Mouse (Mus musculus): Measurements from ENCODE around the gene Rps17. TPM values are rescaled to one million over a fixed set of nuclear protein-coding genes. Genes with fewer than 3 reads are reported as not detected.

The Rps17 gene
- polyA plus RNA-seq, 1 experiment from 2014 or later: 842 TPM

DNA sequence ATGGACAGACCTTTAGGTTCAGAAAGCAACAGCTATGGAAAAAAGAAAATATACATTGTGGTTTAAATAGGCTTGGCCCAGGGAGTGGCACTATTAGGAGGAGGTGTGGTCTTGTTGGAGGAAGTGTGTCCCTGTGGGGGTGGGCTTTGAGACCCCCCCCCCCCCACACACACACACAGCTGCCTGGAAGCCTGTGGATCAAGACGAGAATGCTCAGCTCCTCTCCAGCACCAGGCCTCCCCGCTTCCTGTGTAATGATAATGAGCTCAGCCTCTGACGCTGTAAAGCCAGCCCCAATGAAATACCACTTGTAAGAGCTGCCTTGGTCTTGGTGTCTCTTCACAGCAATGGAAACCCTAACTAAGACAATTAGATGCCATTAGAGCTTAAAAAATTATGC, 14.3 kb downstream of the Rps17 start:
- ATAC-seq (replicated peaks; ENCODE audit: insufficient number of reproducible peaks, insufficient read depth, low FRiP score, low read depth): no peak
- Histone ChIP-seq H3K4me3 (no peak overlapping the region), H3K27ac (0 out of 2 replicates have a peak overlapping the region, but pooled peaks have one; percentile 24), H3K9ac (no peak overlapping the region), H3K9me3 (replicated peaks) (no peaks in the 10 kb centered on the region), H3K4me2 (no peak overlapping the region), H3K36me3 (peaks cover 14% of the 10 kb centered on the region; the same call in 1 of the 2 replicates), H3K27me3 (no peaks in the 10 kb centered on the region), H3K4me1 (replicated peaks) (peaks cover 3% of the 10 kb centered on the region; the same call in 1 of the 2 replicates)
- 26% methylated on average over 3 of the region's 3 CpGs for WGBS

DNA sequence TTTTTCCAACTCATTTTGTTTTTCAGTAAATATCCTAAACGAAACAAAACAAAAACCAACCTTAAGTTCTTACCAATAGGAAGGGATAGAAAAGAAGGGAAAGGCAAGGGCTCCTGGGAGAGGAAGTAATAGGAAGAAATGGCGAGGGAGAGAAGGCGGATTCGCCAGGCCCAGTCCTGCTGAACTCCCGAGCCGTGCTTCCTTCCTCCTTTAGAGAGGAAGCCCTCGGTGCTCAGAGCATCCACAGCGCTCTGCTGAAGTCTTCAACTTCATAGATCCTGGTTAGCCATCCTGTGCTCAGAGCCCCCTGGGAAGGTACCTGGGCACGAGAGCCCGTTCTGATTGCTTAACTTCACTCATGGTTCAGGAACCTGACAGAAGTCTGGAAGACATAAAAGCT, 17.4 kb downstream of the Rps17 start:
- no peak overlapping the region for H3K4me2 ChIP-seq
- no peaks in the 10 kb centered on the region for H3K9me3 ChIP-seq (replicated peaks)
- H3K4me1 ChIP-seq (replicated peaks): peaks cover 3% of the 10 kb centered on the region; the same call in 1 of the 2 replicates
- 78% methylated on average over 10 of the region's 10 CpGs for WGBS
- H3K9ac ChIP-seq: no peak overlapping the region
- H3K27ac ChIP-seq: no peak overlapping the region
- no peaks in the 10 kb centered on the region for H3K27me3 ChIP-seq
- no peak overlapping the region for H3K4me3 ChIP-seq
- peaks cover 7% of the 10 kb centered on the region; the same call in 1 of the 2 replicates for H3K36me3 ChIP-seq
- no peak for ATAC-seq (replicated peaks; ENCODE audit: insufficient number of reproducible peaks, insufficient read depth, low FRiP score, low read depth)

DNA sequence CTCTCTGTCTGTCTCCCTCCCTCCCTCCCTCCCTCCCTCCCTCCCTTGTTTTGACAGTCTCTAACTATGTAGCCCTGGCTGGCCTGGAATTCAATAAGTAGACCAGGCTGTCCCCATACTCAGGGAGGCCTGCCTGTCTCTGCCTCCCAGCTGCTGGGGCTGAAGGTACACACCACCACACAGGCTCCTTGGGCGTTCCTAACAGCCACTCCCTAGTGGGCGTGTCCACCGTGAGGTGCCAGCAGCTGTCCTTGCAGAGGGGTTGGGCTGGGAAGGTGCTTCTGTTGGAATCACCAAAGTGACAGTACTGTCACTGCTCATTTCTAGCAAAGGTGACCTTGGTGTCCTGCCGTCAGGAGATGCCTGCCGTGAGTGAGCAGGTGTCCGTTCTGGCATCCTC, 18.2 kb downstream of the Rps17 start:
- peaks cover 3% of the 10 kb centered on the region; the same call in 1 of the 2 replicates for H3K4me1 ChIP-seq (replicated peaks)
- H3K27me3 ChIP-seq: no peaks in the 10 kb centered on the region
- no peak overlapping the region for H3K9ac ChIP-seq
- H3K4me3 ChIP-seq: no peak overlapping the region
- no peaks in the 10 kb centered on the region for H3K9me3 ChIP-seq (replicated peaks)
- ATAC-seq (replicated peaks; ENCODE audit: insufficient number of reproducible peaks, insufficient read depth, low FRiP score, low read depth): no peak
- no peak overlapping the region for H3K4me2 ChIP-seq
- H3K36me3 ChIP-seq: 0 out of 2 replicates have a peak, but pooled peaks cover 3% of the 10 kb centered on the region
- WGBS: 68% methylated on average over 6 of the region's 6 CpGs
- no peak overlapping the region for H3K27ac ChIP-seq

DNA sequence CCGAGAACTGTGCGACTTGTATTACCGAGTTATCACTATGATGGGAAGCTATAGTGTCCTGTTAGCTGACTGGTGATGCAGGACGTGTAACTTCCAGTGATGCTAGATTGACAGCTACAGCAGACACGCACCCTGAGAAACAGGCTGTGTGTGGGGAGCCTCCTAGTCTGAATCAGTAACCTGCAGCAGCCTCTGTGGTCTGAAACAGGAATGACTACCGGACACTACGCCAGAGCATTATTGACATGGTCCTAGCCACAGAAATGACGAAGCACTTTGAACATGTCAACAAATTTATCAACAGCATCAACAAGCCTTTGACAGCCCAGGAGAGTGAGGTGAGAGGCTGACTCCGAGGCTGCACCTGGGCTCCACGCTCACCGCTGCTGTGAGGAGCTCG, 19.0 kb downstream of the Rps17 start:
- no peak for ATAC-seq (replicated peaks; ENCODE audit: insufficient number of reproducible peaks, insufficient read depth, low FRiP score, low read depth)
- no peak overlapping the region for H3K9ac ChIP-seq
- WGBS: 78% methylated on average over 12 of the region's 12 CpGs
- no peaks in the 10 kb centered on the region for H3K27me3 ChIP-seq
- 0 out of 2 replicates have a peak, but pooled peaks cover 3% of the 10 kb centered on the region for H3K36me3 ChIP-seq
- no peak overlapping the region for H3K27ac ChIP-seq
- no peaks in the 10 kb centered on the region for H3K9me3 ChIP-seq (replicated peaks)
- no peak overlapping the region for H3K4me2 ChIP-seq
- H3K4me1 ChIP-seq (replicated peaks): peaks cover 3% of the 10 kb centered on the region; the same call in 1 of the 2 replicates
- no peak overlapping the region for H3K4me3 ChIP-seq

DNA sequence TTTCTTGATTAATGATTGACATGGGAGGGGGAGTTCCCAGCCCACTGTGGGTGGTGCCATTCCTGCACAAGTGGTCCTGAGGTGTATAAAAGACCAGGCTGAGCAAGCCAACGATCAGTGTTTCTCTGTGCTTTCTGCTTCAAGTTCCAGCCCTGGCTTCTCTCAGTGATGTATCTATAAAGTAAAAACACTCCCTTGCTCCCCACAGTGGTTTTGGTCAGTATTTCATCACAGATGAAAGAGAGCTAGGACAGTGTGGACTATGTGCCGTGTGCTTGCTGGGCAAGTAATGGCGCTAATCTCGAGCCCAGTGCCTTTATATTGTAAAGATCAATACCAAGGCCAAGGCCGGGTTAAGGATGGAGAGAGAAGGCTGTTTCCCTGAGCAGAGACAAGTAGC, 23.3 kb downstream of the Rps17 start:
- WGBS: 78% methylated on average over 5 of the region's 5 CpGs
- no peaks in the 10 kb centered on the region for H3K36me3 ChIP-seq
- no peak overlapping the region for H3K27ac ChIP-seq

DNA sequence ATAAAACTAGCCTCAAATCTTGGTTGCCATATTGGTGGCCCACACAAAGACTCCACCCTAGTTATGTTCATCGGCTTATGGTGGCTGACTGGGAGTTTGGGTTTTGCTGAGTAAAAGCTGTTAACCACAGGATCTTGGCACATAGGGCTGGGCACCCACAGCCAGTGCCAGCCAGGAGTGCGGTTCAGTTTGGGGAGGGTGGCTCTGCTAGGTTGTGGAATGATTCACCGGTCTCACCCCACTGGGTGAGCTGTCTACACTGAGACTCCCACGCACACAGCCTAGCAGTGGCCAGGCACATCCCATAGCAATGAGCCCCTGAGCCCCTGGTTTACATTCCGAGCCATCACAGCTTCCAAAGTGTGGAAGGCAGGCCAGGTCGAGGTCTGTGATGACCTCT, 25.3 kb downstream of the Rps17 start:
- Histone ChIP-seq H3K36me3 (no peaks in the 10 kb centered on the region), H3K9me3 (replicated peaks) (no peaks in the 10 kb centered on the region), H3K4me3 (no peak overlapping the region), H3K4me1 (replicated peaks) (0 out of 2 replicates have a peak, but pooled peaks cover 2% of the 10 kb centered on the region), H3K9ac (no peak overlapping the region), H3K27me3 (no peaks in the 10 kb centered on the region), H3K4me2 (no peak overlapping the region), H3K27ac (no peak overlapping the region)
- ATAC-seq (replicated peaks; ENCODE audit: insufficient number of reproducible peaks, insufficient read depth, low FRiP score, low read depth): no peak
- WGBS: 83% methylated on average over 6 of the region's 6 CpGs

More for the DNA sequence above, 23.3 kb downstream of the Rps17 start:
- H3K4me1 ChIP-seq (replicated peaks): no peaks in the 10 kb centered on the region
- H3K9me3 ChIP-seq (replicated peaks): no peaks in the 10 kb centered on the region
- H3K4me2 ChIP-seq: no peak overlapping the region
- H3K4me3 ChIP-seq: no peak overlapping the region
- ATAC-seq (replicated peaks; ENCODE audit: insufficient number of reproducible peaks, insufficient read depth, low FRiP score, low read depth): no peak
- H3K27me3 ChIP-seq: no peaks in the 10 kb centered on the region
- H3K9ac ChIP-seq: no peak overlapping the region

DNA sequence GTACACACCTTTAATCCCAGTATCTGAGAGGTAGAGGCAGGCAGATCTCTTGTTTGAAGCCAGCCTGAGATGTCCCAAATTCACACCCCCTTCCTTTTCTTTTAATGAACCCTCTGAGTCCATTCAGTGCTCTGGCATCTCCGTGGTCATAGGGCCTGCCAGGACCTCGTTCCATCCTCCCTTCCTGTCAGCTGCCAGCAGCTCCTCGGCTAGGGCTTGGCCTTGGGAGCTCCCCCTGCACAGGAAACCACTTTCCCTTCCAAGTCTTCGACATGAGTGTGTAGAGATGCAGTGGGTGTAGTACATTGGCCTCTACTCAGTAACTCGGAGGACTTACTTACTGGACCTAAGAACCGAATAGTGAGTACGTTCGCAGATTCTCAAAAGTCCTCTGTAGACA, 29.5 kb downstream of the Rps17 start:
- Histone ChIP-seq H3K27ac (no peak overlapping the region), H3K9ac (no peak overlapping the region), H3K4me2 (no peak overlapping the region), H3K27me3 (no peaks in the 10 kb centered on the region), H3K36me3 (no peaks in the 10 kb centered on the region), H3K9me3 (replicated peaks) (no peaks in the 10 kb centered on the region), H3K4me1 (replicated peaks) (peaks cover 2% of the 10 kb centered on the region; the same call in 1 of the 2 replicates), H3K4me3 (no peak overlapping the region)
- 60% methylated on average over 8 of the region's 8 CpGs for WGBS
- no peak for ATAC-seq (replicated peaks; ENCODE audit: insufficient number of reproducible peaks, insufficient read depth, low FRiP score, low read depth)

DNA sequence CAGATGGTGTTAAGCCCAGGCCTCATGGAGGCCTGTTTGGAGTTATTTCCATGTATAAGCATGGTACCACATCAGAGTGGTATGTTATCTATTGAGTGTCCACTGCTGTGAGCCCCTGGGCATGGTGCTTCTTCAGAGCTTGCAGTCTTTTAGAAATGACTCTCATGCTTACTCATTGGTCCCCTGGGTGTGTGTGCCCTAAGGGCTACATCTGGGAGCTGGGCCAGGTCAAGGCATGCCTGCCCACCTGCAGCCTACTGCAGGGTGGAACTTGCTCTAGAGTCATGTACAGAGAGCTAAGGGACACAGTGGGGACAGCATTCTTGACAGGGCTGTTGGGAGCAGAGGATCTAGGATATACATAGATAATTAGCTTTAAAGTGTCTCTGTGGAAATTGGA, 33.5 kb downstream of the Rps17 start:
- ATAC-seq (replicated peaks; ENCODE audit: insufficient number of reproducible peaks, insufficient read depth, low FRiP score, low read depth): no peak
- Histone ChIP-seq H3K4me2 (no peak overlapping the region), H3K36me3 (no peaks in the 10 kb centered on the region), H3K27me3 (no peaks in the 10 kb centered on the region), H3K4me1 (replicated peaks) (peaks cover 2% of the 10 kb centered on the region; the same call in 1 of the 2 replicates), H3K4me3 (no peak overlapping the region), H3K9me3 (replicated peaks) (no peaks in the 10 kb centered on the region), H3K27ac (no peak overlapping the region), H3K9ac (no peak overlapping the region)

DNA sequence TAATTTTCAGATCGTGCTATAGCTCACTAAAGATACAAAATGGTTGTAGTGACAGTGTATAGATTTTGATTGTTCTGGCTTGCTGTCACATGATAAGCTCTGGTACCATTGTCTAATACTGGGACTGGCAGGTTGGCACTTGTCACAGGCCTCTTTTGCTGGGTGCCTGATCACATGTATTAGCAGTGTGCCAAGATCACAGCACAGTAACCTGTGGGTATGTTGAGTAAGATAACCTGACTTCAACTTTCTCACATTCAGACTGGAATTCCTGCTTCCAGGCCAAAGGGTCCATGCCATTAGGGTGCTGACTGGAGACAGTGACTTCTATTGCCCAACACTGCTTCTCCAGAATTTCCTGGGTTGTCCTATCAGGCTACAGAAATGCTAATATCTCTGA, 33.9 kb downstream of the Rps17 start:
- no peak overlapping the region for H3K4me3 ChIP-seq
- H3K9me3 ChIP-seq (replicated peaks): no peaks in the 10 kb centered on the region
- H3K9ac ChIP-seq: no peak overlapping the region
- no peak for ATAC-seq (replicated peaks; ENCODE audit: insufficient number of reproducible peaks, insufficient read depth, low FRiP score, low read depth)
- H3K27ac ChIP-seq: no peak overlapping the region
- H3K4me2 ChIP-seq: no peak overlapping the region
- WGBS: 78% methylated on average over 1 of the region's 1 CpGs
- no peaks in the 10 kb centered on the region for H3K27me3 ChIP-seq
- peaks cover 2% of the 10 kb centered on the region; the same call in 1 of the 2 replicates for H3K4me1 ChIP-seq (replicated peaks)
- H3K36me3 ChIP-seq: no peaks in the 10 kb centered on the region

DNA sequence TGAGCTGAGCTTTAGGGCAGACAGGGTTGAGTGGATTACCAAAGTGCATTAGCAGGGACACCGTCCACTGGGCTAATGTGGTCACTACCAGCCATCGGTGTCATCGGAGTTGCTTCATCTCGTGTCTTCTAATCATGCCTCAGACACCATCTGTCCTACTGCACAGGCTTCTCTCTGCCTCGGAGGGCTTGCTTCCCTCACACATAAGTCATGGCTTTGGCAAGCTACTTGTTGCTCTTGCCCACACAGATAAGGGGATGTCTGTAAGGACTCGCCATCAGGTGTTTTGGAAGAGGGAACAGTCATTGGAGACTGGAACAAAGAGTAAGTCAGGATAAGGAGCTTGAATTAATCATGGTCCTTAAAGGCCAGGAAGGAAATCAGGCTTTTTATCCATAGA, 35.8 kb downstream of the Rps17 start:
- no peak for ATAC-seq (replicated peaks; ENCODE audit: insufficient number of reproducible peaks, insufficient read depth, low FRiP score, low read depth)
- 62% methylated on average over 6 of the region's 6 CpGs for WGBS

DNA sequence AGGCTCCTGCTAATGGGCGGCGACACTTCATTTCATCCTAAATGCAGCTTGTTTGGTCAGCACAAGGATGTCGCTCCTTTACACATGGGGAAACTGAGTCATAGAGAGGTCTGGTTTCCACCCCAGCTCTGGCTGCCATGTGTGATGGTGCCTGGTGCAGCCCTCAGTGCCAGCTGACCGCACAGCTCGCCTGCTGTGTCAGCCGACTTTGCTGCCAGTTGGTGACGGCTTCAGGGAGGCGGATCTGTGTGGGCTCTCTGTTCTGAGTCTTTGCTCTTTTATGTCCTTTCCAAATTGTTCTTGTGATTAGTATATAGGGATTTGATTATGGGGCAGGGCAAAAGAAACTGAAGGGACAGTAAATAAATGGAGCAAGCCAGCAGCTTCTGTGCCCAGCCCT, 37.3 kb downstream of the Rps17 start:
- Histone ChIP-seq H3K27me3 (no peaks in the 10 kb centered on the region), H3K4me1 (replicated peaks) (no peaks in the 10 kb centered on the region; the same call in 1 of the 2 replicates), H3K4me2 (no peak overlapping the region), H3K27ac (no peak overlapping the region), H3K9ac (no peak overlapping the region), H3K36me3 (no peaks in the 10 kb centered on the region), H3K9me3 (replicated peaks) (no peaks in the 10 kb centered on the region), H3K4me3 (no peak overlapping the region)
- no peak for ATAC-seq (replicated peaks; ENCODE audit: insufficient number of reproducible peaks, insufficient read depth, low FRiP score, low read depth)
- 81% methylated on average over 8 of the region's 8 CpGs for WGBS

More for the DNA sequence above, 35.8 kb downstream of the Rps17 start:
- H3K4me3 ChIP-seq: no peak overlapping the region
- no peaks in the 10 kb centered on the region for H3K9me3 ChIP-seq (replicated peaks)
- H3K27ac ChIP-seq: no peak overlapping the region
- H3K36me3 ChIP-seq: no peaks in the 10 kb centered on the region
- no peaks in the 10 kb centered on the region for H3K27me3 ChIP-seq
- H3K9ac ChIP-seq: no peak overlapping the region
- H3K4me1 ChIP-seq (replicated peaks): no peaks in the 10 kb centered on the region; the same call in 1 of the 2 replicates
- no peak overlapping the region for H3K4me2 ChIP-seq

DNA sequence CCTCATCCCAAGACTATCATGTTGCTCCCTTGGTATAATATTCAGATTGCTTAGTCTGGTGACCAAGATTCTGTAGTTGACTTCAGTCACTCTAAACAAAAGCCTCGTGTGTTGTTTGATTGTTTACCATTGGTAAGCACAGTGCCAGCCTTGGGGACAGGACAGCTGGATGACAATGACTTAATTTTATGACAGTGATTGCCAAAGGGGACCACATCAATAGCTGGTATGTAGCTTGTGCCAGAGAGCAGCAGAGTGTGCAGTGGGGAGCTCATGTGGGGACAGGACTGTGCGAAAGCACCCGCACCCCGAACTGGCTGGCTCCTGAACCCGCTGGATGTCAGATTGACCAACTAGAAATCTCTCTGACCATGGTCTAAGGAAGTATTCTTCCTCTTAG, 40.4 kb downstream of the Rps17 start:
- ATAC-seq (replicated peaks; ENCODE audit: insufficient number of reproducible peaks, insufficient read depth, low FRiP score, low read depth): no peak
- Histone ChIP-seq H3K36me3 (no peaks in the 10 kb centered on the region), H3K4me1 (replicated peaks) (no peaks in the 10 kb centered on the region), H3K27me3 (no peaks in the 10 kb centered on the region), H3K4me3 (no peak overlapping the region), H3K27ac (no peak overlapping the region), H3K9me3 (replicated peaks) (no peaks in the 10 kb centered on the region), H3K4me2 (no peak overlapping the region), H3K9ac (no peak overlapping the region)
- 89% methylated on average over 5 of the region's 5 CpGs for WGBS
